Mouse (Mus musculus) heart, adult 2 months (tissue): ENCODE data around the gene Asb13.
A peak's percentile ranks its signal among the peaks of the same experiment; 100 is the strongest.

Experiments used
- CTCF ChIP-seq: fragments of 200-600 bp; IDR thresholded peaks from 2 replicates; pipeline ENCODE4 v1.8.1; 2022; ENCODE audit warnings: antibody characterized with exemption, mild to moderate bottlenecking, moderate library complexity
- POLR2A ChIP-seq: fragments of 200-500 bp; IDR thresholded peaks from 2 replicates; pipeline ENCODE4 v1.6.1; 2011; ENCODE audit warnings: mild to moderate bottlenecking, low read depth, low read length, control low read depth; ENCODE audit not compliant: insufficient read depth

DNA sequence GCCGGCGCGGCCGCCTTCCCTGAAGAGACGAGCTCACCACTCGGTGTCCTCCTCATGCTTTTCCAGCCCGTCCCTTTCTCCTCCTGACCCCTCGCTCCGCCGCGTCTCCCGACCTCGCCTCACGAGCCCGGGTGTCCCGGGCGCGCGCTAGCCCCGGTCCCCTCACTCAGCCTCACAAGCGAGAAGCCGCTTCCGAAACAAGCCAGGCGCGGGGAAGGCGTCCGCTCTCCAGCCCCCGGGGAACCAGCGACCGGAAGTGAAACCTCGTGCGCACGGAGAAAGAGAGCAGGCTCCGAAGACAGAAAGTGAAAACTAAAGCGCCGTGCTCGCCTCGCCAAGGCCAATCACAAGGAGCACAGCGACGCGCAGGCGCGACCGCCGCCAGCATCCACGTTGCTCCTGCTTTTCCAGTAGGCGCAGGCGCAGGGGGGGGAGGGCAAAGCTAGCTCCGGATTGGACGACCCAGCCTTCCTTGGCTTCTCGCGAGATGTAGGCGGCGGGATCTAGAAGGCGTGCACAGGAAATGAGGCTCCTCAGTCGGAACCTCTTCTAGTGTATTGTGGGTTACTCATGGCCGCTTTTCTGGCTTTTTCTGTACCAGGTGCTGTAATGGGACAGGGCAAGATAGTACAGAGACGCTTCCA is 22.9 kb upstream of the Asb13 start, which contains the start of gene Fam208b:
- peak; percentile 88 for TF ChIP-seq POLR2A
- TF ChIP-seq CTCF: no peak
